Mouse (Mus musculus): Measurements from ENCODE around the gene Dmrtb1. TPM values are rescaled to one million over a fixed set of nuclear protein-coding genes. Genes with fewer than 3 reads are reported as not detected.

Gene Dmrtb1
- total and polyA plus RNA-seq, 3 experiments: not detected

Small RNA genes within 50 kb of the gene (microRNA-seq; reads per million reads assigned to microRNA genes)
- 0 reads per million in 2 experiments for gene Gm25123

Other genes with a start within 250 kb of the Dmrtb1 start
- gene Glis1, start 249.6 kb downstream of the Dmrtb1 start, total RNA-seq (2021): 1 to 10 TPM in 1 of 2 experiments, under 1 TPM in 1; 0.26 to 1.5 TPM
- gene Glis1, start 249.6 kb downstream of the Dmrtb1 start, polyA plus RNA-seq (2012; rRNA removed): 0.76 and 1.1 TPM in 2 replicates
- gene Lrp8, start 118.0 kb upstream of the Dmrtb1 start, total RNA-seq (2021): 1 to 10 TPM; 9.5 to 9.8 TPM
- 14.0 and 15.9 TPM in 2 replicates for gene Lrp8, start 118.0 kb upstream of the Dmrtb1 start, polyA plus RNA-seq (2012; rRNA removed)
- 10 to 100 TPM; 70.2 to 77.2 TPM for gene Magoh, start 195.5 kb upstream of the Dmrtb1 start, total RNA-seq (2021)
- gene Magoh, start 195.5 kb upstream of the Dmrtb1 start, polyA plus RNA-seq (2012; rRNA removed): 15.2 and 17.8 TPM in 2 replicates
- 10 to 100 TPM; 74.1 to 77.3 TPM for gene 0610037L13Rik, start 205.6 kb upstream of the Dmrtb1 start, total RNA-seq (2021)
- gene 0610037L13Rik, start 205.6 kb upstream of the Dmrtb1 start, polyA plus RNA-seq (2012; rRNA removed): 12.9 and 16.2 TPM in 2 replicates
- 100 to 1,000 TPM; 231 to 235 TPM for gene Cpt2, start 239.4 kb upstream of the Dmrtb1 start, total RNA-seq (2021)
- 475 and 582 TPM in 2 replicates for gene Cpt2, start 239.4 kb upstream of the Dmrtb1 start, polyA plus RNA-seq (2012; rRNA removed)

Data from adrenal gland, adult 2 months (tissue).